Mouse (Mus musculus): ENCODE results near the gene Ppt2.

GRCm38 (mm10) chr17:34645256-34645829 is 17.0 kb upstream of the Ppt2 start:
- TF ChIP-seq CTCF (IDR thresholded peaks at IDR 0.05; ENCODE audit: low read depth, low read length) (no peak), POLR2AphosphoS5 (IDR thresholded peaks at IDR 0.05; ENCODE audit: insufficient replicate concordance, low read depth, low read length) (no peak), GATA1 (IDR thresholded peaks at IDR 0.05; ENCODE audit: borderline replicate concordance, low read length) (no peak)
